Mouse (Mus musculus): ENCODE measurements around the gene Il27. TPM values are rescaled to one million over a fixed set of nuclear protein-coding genes. Genes with fewer than 3 reads are reported as not detected.
"Not testable (repeated sequence)": the region's sequence is repeated elsewhere in the genome, so short reads cannot be mapped to it uniquely, and the experiment has no call there.

The Il27 gene
- polyA plus RNA-seq (2014; fragmentation: Nextera tagmentation; extraction: Ambion mirVana), result not detected in 2 replicates

GRCm38 (mm10) chr7:126594862-126595561 lies at the start of gene Il27:
Gene Il27, minus strand, starts transcription at chr7:126594941.
- no peaks in the 10 kb centered on the region for H3K4me1 ChIP-seq (ENCODE audit: control insufficient read depth, insufficient read depth, low read length)
- H3K9ac ChIP-seq (replicated peaks; ENCODE audit: low read depth, low read length), result no peak within 1 kb of the TSS
- no peak for ATAC-seq (ENCODE audit: insufficient number of reproducible peaks, insufficient read depth, low FRiP score, low read depth)
- no peak within 1 kb of the TSS for H3K4me3 ChIP-seq (ENCODE audit: low read depth, low read length)
- no peak within 1 kb of the TSS for H3K4me2 ChIP-seq (replicated peaks; ENCODE audit: low read depth, low read length)
- H3K9me3 ChIP-seq (ENCODE audit: control insufficient read depth, low read depth, low read length), result no peaks in the 10 kb centered on the region
- 81% methylated on average over 11 of the region's 11 CpGs for WGBS
- H3K27ac ChIP-seq (ENCODE audit: low read length), result no peak within 1 kb of the TSS
- no peaks in the 10 kb centered on the region for H3K36me3 ChIP-seq (ENCODE audit: control insufficient read depth, insufficient read depth, low read length)
- H3K27me3 ChIP-seq (ENCODE audit: control insufficient read depth, insufficient read depth, low read length), result no peaks in the 10 kb centered on the region

GRCm38 (mm10) chr7:126644345-126644744 lies 49.6 kb upstream of the Il27 start:
- H3K4me2 ChIP-seq (replicated peaks; ENCODE audit: low read depth, low read length), result no peak overlapping the region
- no peak overlapping the region for H3K9ac ChIP-seq (replicated peaks; ENCODE audit: low read depth, low read length)
- no peaks in the 10 kb centered on the region for H3K27me3 ChIP-seq (ENCODE audit: control insufficient read depth, insufficient read depth, low read length)
- no peak overlapping the region for H3K27ac ChIP-seq (ENCODE audit: low read length)
- H3K9me3 ChIP-seq (ENCODE audit: control insufficient read depth, low read depth, low read length), result no peaks in the 10 kb centered on the region
- no peaks in the 10 kb centered on the region for H3K36me3 ChIP-seq (ENCODE audit: control insufficient read depth, insufficient read depth, low read length)
- no peak for ATAC-seq (ENCODE audit: insufficient number of reproducible peaks, insufficient read depth, low FRiP score, low read depth)
- no peak overlapping the region for H3K4me3 ChIP-seq (ENCODE audit: low read depth, low read length)
- H3K4me1 ChIP-seq (ENCODE audit: control insufficient read depth, insufficient read depth, low read length), result no peaks in the 10 kb centered on the region
- WGBS, result 65% methylated on average over 3 of the region's 3 CpGs

GRCm38 (mm10) chr7:126643244-126643617 lies 48.5 kb upstream of the Il27 start:
- H3K4me2 ChIP-seq (replicated peaks; ENCODE audit: low read depth, low read length); H3K36me3 ChIP-seq (ENCODE audit: control insufficient read depth, insufficient read depth, low read length); ATAC-seq (ENCODE audit: insufficient number of reproducible peaks, insufficient read depth, low FRiP score, low read depth); H3K4me1 ChIP-seq (ENCODE audit: control insufficient read depth, insufficient read depth, low read length); H3K27ac ChIP-seq (ENCODE audit: low read length); H3K27me3 ChIP-seq (ENCODE audit: control insufficient read depth, insufficient read depth, low read length); H3K9me3 ChIP-seq (ENCODE audit: control insufficient read depth, low read depth, low read length); H3K9ac ChIP-seq (replicated peaks; ENCODE audit: low read depth, low read length); H3K4me3 ChIP-seq (ENCODE audit: low read depth, low read length): not testable (repeated sequence)
- WGBS, result 53% methylated on average over 2 of the region's 3 CpGs

- H3K4me2 ChIP-seq (replicated peaks; ENCODE audit: low read depth, low read length), result no peak overlapping the region
- no peaks in the 10 kb centered on the region for H3K4me1 ChIP-seq (ENCODE audit: control insufficient read depth, insufficient read depth, low read length)
- H3K4me3 ChIP-seq (ENCODE audit: low read depth, low read length), result no peak overlapping the region
- WGBS, result 65% methylated on average over 5 of the region's 5 CpGs
- no peaks in the 10 kb centered on the region for H3K36me3 ChIP-seq (ENCODE audit: control insufficient read depth, insufficient read depth, low read length)
- H3K27me3 ChIP-seq (ENCODE audit: control insufficient read depth, insufficient read depth, low read length), result no peaks in the 10 kb centered on the region
- no peaks in the 10 kb centered on the region for H3K9me3 ChIP-seq (ENCODE audit: control insufficient read depth, low read depth, low read length)
- no peak for ATAC-seq (ENCODE audit: insufficient number of reproducible peaks, insufficient read depth, low FRiP score, low read depth)
- H3K27ac ChIP-seq (ENCODE audit: low read length), result no peak overlapping the region
- no peak overlapping the region for H3K9ac ChIP-seq (replicated peaks; ENCODE audit: low read depth, low read length)
These were observed 48.0 kb upstream of the Il27 start for GRCm38 (mm10) chr7:126642545-126643243.

GRCm38 (mm10) chr7:126636733-126637520 lies 42.2 kb upstream of the Il27 start:
- no peaks in the 10 kb centered on the region for H3K4me1 ChIP-seq (ENCODE audit: control insufficient read depth, insufficient read depth, low read length)
- no peaks in the 10 kb centered on the region for H3K27me3 ChIP-seq (ENCODE audit: control insufficient read depth, insufficient read depth, low read length)
- no peak overlapping the region for H3K27ac ChIP-seq (ENCODE audit: low read length)
- H3K36me3 ChIP-seq (ENCODE audit: control insufficient read depth, insufficient read depth, low read length), result no peaks in the 10 kb centered on the region
- 14% methylated on average over 4 of the region's 4 CpGs for WGBS
- H3K4me2 ChIP-seq (replicated peaks; ENCODE audit: low read depth, low read length), result no peak overlapping the region
- H3K9ac ChIP-seq (replicated peaks; ENCODE audit: low read depth, low read length), result no peak overlapping the region
- H3K9me3 ChIP-seq (ENCODE audit: control insufficient read depth, low read depth, low read length), result no peaks in the 10 kb centered on the region
- no peak; the same call in 1 of the 2 replicates for ATAC-seq (ENCODE audit: insufficient number of reproducible peaks, insufficient read depth, low FRiP score, low read depth)
- no peak overlapping the region for H3K4me3 ChIP-seq (ENCODE audit: low read depth, low read length)

GRCm38 (mm10) chr7:126635375-126635774 lies 40.6 kb upstream of the Il27 start:
- Histone ChIP-seq H3K27me3 (ENCODE audit: control insufficient read depth, insufficient read depth, low read length) (no peaks in the 10 kb centered on the region), H3K9ac (replicated peaks; ENCODE audit: low read depth, low read length) (no peak overlapping the region), H3K4me1 (ENCODE audit: control insufficient read depth, insufficient read depth, low read length) (no peaks in the 10 kb centered on the region), H3K9me3 (ENCODE audit: control insufficient read depth, low read depth, low read length) (no peaks in the 10 kb centered on the region), H3K27ac (ENCODE audit: low read length) (no peak overlapping the region), H3K4me3 (ENCODE audit: low read depth, low read length) (no peak overlapping the region), H3K4me2 (replicated peaks; ENCODE audit: low read depth, low read length) (no peak overlapping the region), H3K36me3 (ENCODE audit: control insufficient read depth, insufficient read depth, low read length) (no peaks in the 10 kb centered on the region)
- ATAC-seq (ENCODE audit: insufficient number of reproducible peaks, insufficient read depth, low FRiP score, low read depth), result no peak

- no peaks in the 10 kb centered on the region for H3K4me1 ChIP-seq (ENCODE audit: control insufficient read depth, insufficient read depth, low read length)
- H3K36me3 ChIP-seq (ENCODE audit: control insufficient read depth, insufficient read depth, low read length), result no peaks in the 10 kb centered on the region
- 80% methylated on average over 2 of the region's 2 CpGs for WGBS
These were observed 37.7 kb upstream of the Il27 start for GRCm38 (mm10) chr7:126632478-126632877.

GRCm38 (mm10) chr7:126630824-126631518 lies 36.2 kb upstream of the Il27 start, which contains the start of gene Nupr1:
Gene Nupr1, minus strand, starts transcription at chr7:126630861.
- H3K9me3 ChIP-seq (ENCODE audit: control insufficient read depth, low read depth, low read length), result no peaks in the 10 kb centered on the region
- peak within 1 kb of the TSS; percentile 44; the same call in 1 of the 2 replicates for H3K27ac ChIP-seq (ENCODE audit: low read length)
- no peaks in the 10 kb centered on the region for H3K27me3 ChIP-seq (ENCODE audit: control insufficient read depth, insufficient read depth, low read length)
- H3K4me1 ChIP-seq (ENCODE audit: control insufficient read depth, insufficient read depth, low read length), result no peaks in the 10 kb centered on the region
- H3K4me3 ChIP-seq (ENCODE audit: low read depth, low read length), result no peak within 1 kb of the TSS
- H3K4me2 ChIP-seq (replicated peaks; ENCODE audit: low read depth, low read length), result no peak within 1 kb of the TSS
- ATAC-seq (ENCODE audit: insufficient number of reproducible peaks, insufficient read depth, low FRiP score, low read depth), result peak; percentile 85
- H3K36me3 ChIP-seq (ENCODE audit: control insufficient read depth, insufficient read depth, low read length), result no peaks in the 10 kb centered on the region
- WGBS, result 80% methylated on average over 4 of the region's 4 CpGs
- H3K9ac ChIP-seq (replicated peaks; ENCODE audit: low read depth, low read length), result no peak within 1 kb of the TSS

More at GRCm38 (mm10) chr7:126632478-126632877, 37.7 kb upstream of the Il27 start:
- Histone ChIP-seq H3K27me3 (ENCODE audit: control insufficient read depth, insufficient read depth, low read length) (no peaks in the 10 kb centered on the region), H3K27ac (ENCODE audit: low read length) (no peak overlapping the region), H3K4me3 (ENCODE audit: low read depth, low read length) (no peak overlapping the region), H3K9ac (replicated peaks; ENCODE audit: low read depth, low read length) (no peak overlapping the region), H3K9me3 (ENCODE audit: control insufficient read depth, low read depth, low read length) (no peaks in the 10 kb centered on the region), H3K4me2 (replicated peaks; ENCODE audit: low read depth, low read length) (no peak overlapping the region)
- no peak for ATAC-seq (ENCODE audit: insufficient number of reproducible peaks, insufficient read depth, low FRiP score, low read depth)
